Mouse (Mus musculus) lung, adult 2 months (tissue): ENCODE measurements around the gene Serbp1. TPM values are rescaled to one million over a fixed set of nuclear protein-coding genes. Genes with fewer than 3 reads are reported as not detected.
A peak's percentile ranks its signal among the peaks of the same experiment; 100 is the strongest.

Source experiments
- DNase-seq: peaks from one replicate; pipeline ENCODE4 v3.0.0; 2022
- H3K4me1 ChIP-seq: fragments of 200-500 bp; 2 replicates; pipeline ENCODE4 v1.6.1; 2011; ENCODE audit warnings: low read length; ENCODE audit not compliant: control insufficient read depth, insufficient read depth
- H3K4me3 ChIP-seq: fragments of 200-500 bp; replicated peaks from 2 replicates; pipeline ENCODE3; 2011; ENCODE audit warnings: low read depth, mild to moderate bottlenecking, control low read depth, low read length; ENCODE audit errors: extremely low read depth
- CTCF ChIP-seq: fragments of 200-500 bp; IDR thresholded peaks from 2 replicates; pipeline ENCODE4 v1.5.1; 2011; ENCODE audit warnings: mild to moderate bottlenecking, low read length, control low read depth; ENCODE audit not compliant: insufficient read depth
- POLR2A ChIP-seq: fragments of 200-500 bp; IDR thresholded peaks from 2 replicates; pipeline ENCODE4 v1.6.1; 2011; ENCODE audit warnings: low read depth, mild to moderate bottlenecking, control low read depth, low read length, borderline replicate concordance; ENCODE audit errors: extremely low read depth
- WGBS: fragments of 180-500 bp; shearing (Covaris S2); methylation state at CpG from one replicate; pipeline ENCODE4 v1.1.7; 2018; 5-methylcytosine and 5-hydroxymethylcytosine counted together
- polyA plus RNA-seq: library from polyadenylated mRNA; depleted of rRNA; stranded (reverse); fragments of >200 nt; gene quantifications from 2 replicates; pipeline ENCODE4 v1.2.3, GENCODE M21; 2012; rRNA removed

Serbp1 gene
- 53.4 TPM in 2 replicates for polyA plus RNA-seq

- H3K4me1 ChIP-seq = no peaks in the 10 kb centered on the region
- no peak for TF ChIP-seq POLR2A
- TF ChIP-seq CTCF = no peak
- H3K4me3 ChIP-seq = no peak within 1 kb of the TSS
- 39% methylated on average over 12 of the region's 12 CpGs for whole genome bisulfite sequencing
- DNase-seq = no peak
These were observed at the start of gene Serbp1 for GRCm38 (mm10) chr6:67237977-67238376. Gene Serbp1 (plus strand): TSS chr6:67238176.

GRCm38 (mm10) chr6:67193591-67193990, 44.4 kb upstream of the Serbp1 start:
- no peak for DNase-seq
- TF ChIP-seq CTCF = no peak
- WGBS = 73% methylated on average over 2 of the region's 2 CpGs
- Histone ChIP-seq H3K4me3 (no peak overlapping the region), H3K4me1 (no peaks in the 10 kb centered on the region)

- no peak for DNase-seq
- 77% methylated on average over 6 of the region's 6 CpGs for WGBS
- TF ChIP-seq CTCF (no peak), POLR2A (no peak)
These were observed 43.4 kb upstream of the Serbp1 start for GRCm38 (mm10) chr6:67194606-67195005.

GRCm38 (mm10) chr6:67195148-67195611, 42.8 kb upstream of the Serbp1 start:
- TF ChIP-seq CTCF (no peak), POLR2A (no peak)
- Histone ChIP-seq H3K4me3 (no peak overlapping the region), H3K4me1 (no peaks in the 10 kb centered on the region)
- no peak for DNase-seq
- 18% methylated on average over 7 of the region's 7 CpGs for WGBS

More at GRCm38 (mm10) chr6:67194606-67195005, 43.4 kb upstream of the Serbp1 start:
- no peaks in the 10 kb centered on the region for H3K4me1 ChIP-seq
- no peak overlapping the region for H3K4me3 ChIP-seq

- TF ChIP-seq CTCF (no peak), POLR2A (no peak)
- Histone ChIP-seq H3K4me1 (no peaks in the 10 kb centered on the region), H3K4me3 (no peak overlapping the region)
- 81% methylated on average over 6 of the region's 6 CpGs for WGBS
- DNase-seq = no peak
These were observed 41.2 kb upstream of the Serbp1 start for GRCm38 (mm10) chr6:67196821-67197220.

- no peaks in the 10 kb centered on the region for H3K4me1 ChIP-seq
- no peak overlapping the region for H3K4me3 ChIP-seq
- TF ChIP-seq CTCF = peak; percentile 47
- TF ChIP-seq POLR2A = no peak
- WGBS = 30% methylated on average over 4 of the region's 4 CpGs
- peak; percentile 32 for DNase-seq
These were observed 39.9 kb upstream of the Serbp1 start for GRCm38 (mm10) chr6:67198085-67198484.

- 43% methylated on average over 5 of the region's 5 CpGs for WGBS
- H3K4me1 ChIP-seq = no peaks in the 10 kb centered on the region
- H3K4me3 ChIP-seq = no peak overlapping the region
- TF ChIP-seq POLR2A (no peak), CTCF (no peak)
- DNase-seq = no peak
These were observed 37.2 kb upstream of the Serbp1 start for GRCm38 (mm10) chr6:67200715-67201322.

GRCm38 (mm10) chr6:67205081-67206037, 32.6 kb upstream of the Serbp1 start:
- TF ChIP-seq POLR2A = no peak
- TF ChIP-seq CTCF = no peak
- no peaks in the 10 kb centered on the region for H3K4me1 ChIP-seq
- H3K4me3 ChIP-seq = no peak overlapping the region
- DNase-seq = no peak
- 68% methylated on average over 35 of the region's 35 CpGs for WGBS

GRCm38 (mm10) chr6:67212362-67212761, 25.6 kb upstream of the Serbp1 start:
- no peak for DNase-seq
- WGBS = 78% methylated on average over 1 of the region's 1 CpGs
- Histone ChIP-seq H3K4me3 (no peak overlapping the region), H3K4me1 (no peaks in the 10 kb centered on the region; the same call in 1 of the 2 replicates)
- no peak for TF ChIP-seq CTCF
